Mouse (Mus musculus) left cerebral cortex, postnatal 10 days (tissue): ENCODE measurements around the gene Msantd2. TPM values are rescaled to one million over a fixed set of nuclear protein-coding genes. Genes with fewer than 3 reads are reported as not detected.

Experiments used
- DNase-seq, 2 experiments: peaks; one replicate each; pipeline ENCODE4 v3.0.0; 2021 to 2022; ENCODE audit warnings: low spot score in 2 of 2, mixed read lengths in 1 of 2; ENCODE audit errors: extremely low spot score in 1 of 2
- intact Hi-C: fragments of 180-260 bp; cut with DNase I; formaldehyde crosslinking; loops from one replicate; pipeline ENCODE4 v1.15.1; 2025
- total RNA-seq, 2 experiments: library from RNA; stranded (reverse); gene quantifications; 2 replicates each; pipeline ENCODE4 v1.2.3; 2021

Gene Msantd2
- total RNA-seq, 2 experiments from 2014 or later = 21.8 to 24.6 TPM

DNA sequence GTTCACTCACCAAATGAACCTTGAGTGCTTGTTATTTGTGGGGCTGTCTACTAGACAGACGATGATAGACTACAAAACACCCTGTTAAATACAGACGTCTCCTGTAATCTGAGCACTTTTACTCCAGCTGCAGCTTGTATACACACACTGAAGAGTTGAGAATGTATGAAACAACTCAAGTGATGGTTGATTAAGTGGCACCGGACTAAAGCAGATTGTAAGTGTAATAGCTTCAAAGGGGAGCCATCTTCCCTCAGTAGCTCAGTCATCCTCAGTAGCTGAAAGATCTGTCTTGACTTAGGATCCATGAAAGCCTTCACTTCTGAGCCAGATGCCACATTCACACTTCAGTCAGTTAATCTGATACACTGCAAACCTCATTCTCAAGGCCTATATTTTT, 6.6 kb downstream of the Msantd2 start:
- intact Hi-C loops = no loop called here
- no peak for DNase-seq

DNA sequence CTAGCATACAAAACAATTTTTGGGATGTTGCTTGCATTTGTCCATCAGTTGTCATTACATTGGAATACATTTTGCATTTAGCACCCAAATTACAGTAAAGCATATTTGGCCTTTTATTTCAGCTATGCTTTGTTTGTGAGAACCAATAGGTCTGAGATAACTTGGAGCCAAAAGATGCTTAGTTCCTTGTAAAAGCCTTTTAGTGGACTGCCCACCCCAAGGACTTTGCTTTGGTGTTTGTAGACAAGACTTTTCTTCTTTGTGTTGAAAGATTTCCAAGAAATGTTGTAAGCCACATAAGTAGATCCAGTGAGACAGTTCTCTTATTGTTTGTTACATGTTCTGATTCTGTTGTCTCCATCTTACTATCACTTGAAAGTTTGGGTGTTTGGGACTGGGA, 7.2 kb downstream of the Msantd2 start:
- intact Hi-C loops = no loop called here
- DNase-seq = no peak

DNA sequence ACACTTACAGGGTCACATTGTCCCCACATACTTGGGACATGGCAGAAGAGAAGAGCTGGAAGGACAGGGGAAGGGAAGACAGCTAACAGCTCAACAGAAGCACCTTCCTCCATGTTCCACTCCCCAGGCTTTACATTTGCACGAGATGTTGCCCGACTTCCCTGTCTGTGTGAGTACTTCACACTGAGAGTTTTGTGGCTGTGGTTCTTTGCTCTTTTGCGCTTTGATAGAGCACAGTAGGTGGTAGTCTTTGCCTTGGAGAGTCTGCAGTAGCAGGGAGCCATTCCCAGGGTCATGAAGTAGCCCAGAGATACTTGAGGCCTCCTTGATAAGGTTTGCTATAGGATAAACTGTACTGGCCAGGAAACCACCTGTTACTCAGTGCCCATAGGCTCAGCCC, 11.1 kb downstream of the Msantd2 start:
- intact Hi-C loops = no loop called here
- no peak for DNase-seq

DNA sequence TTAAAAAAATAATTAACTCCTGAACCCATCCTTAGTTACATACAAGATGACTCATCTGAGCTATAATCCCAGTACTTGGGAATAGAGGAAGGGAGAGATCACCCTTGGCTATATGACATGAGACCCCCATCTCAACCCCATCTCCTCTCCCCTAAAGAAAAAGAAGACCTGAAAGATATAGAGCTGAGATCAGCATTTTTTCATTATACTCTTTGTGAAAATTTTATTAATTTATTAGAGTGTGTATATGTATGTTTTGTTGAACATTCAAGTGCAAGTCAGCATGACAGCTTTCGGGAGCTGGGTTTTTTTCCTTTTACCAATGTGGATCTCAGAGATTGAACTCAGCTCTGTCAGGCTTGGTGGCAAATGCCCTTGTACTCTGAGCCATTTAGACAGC, 12.1 kb downstream of the Msantd2 start:
- no peak for DNase-seq
- intact Hi-C loops = no loop called here

DNA sequence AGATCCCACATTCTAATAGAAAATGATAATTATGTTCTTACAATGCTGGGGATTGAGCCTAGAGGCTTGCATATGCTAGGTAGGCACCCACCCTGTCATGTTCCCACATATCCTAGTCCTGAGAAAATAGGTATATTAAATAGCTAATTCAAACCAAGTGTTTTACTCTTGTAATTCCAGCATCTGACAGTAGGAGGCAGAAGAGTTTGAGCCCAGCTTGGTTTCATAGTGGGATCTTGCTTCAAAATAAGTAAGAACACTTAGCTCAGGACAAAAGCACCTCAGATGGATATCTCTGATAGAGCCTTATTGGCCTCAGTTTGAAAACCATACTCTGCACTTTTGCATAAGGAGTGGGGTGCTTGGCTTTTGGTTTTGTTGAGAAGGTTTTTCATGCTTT, 15.2 kb downstream of the Msantd2 start:
- DNase-seq = no peak
- intact Hi-C loops = no loop called here

DNA sequence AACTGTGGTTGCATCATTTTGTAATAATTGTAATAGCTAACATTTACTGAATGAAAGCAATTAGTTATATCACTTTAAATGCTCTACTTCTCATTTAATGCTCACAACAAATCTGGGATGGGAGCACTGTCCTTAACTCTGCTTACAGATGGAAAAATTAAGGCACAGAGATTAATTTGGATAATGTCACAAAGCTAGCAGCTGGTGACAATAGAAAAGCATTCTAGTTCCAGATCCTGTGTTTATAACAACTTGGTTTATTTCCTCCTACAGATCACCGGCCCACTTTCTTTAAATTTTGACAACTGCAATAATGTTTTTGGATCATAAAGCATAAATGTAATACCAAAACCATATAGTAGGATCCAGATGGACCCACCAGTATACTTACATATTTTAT, 16.9 kb downstream of the Msantd2 start:
- no peak for DNase-seq
- intact Hi-C loops = no loop called here

DNA sequence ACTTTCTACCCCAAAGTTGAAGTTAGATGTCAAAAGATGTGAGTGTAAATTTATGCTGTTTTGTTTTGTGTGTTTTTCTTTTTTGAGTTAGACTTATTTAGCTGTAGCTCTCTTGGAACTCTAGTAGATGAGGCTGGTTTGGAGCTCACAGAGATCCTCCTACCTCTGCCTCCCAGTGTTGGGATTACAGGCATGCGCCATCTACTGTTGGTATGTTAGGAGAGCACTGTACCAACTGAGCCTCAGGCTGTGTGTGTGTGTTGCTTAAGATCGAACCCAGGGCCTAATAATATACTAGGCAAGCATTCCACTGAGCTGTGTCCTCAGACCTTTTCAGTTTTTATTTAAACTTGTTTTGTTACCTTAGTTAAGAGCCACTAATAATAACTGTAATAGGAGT, 23.0 kb downstream of the Msantd2 start:
- no peak for DNase-seq
- intact Hi-C loops = no loop called here

DNA sequence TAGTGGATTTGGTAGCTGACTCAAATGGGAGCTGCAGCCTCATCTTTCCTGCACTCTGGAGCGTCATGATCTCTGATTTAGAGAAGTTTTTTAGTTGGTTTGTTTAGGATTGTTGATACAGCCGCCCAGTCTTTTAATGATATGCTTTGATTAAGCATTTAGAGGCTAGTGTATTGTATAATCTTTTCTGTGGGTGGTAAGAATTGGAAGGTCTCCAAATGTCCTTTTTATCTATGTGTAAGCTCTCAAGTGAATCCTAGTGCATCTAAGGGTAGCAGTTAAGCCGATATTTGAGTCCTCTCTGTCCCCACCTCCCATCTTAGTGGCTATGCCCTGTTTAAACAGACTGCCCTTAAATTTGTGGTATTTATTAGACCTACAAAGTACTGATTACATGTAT, 25.3 kb downstream of the Msantd2 start:
- no peak for DNase-seq
- intact Hi-C loops = no loop called here

DNA sequence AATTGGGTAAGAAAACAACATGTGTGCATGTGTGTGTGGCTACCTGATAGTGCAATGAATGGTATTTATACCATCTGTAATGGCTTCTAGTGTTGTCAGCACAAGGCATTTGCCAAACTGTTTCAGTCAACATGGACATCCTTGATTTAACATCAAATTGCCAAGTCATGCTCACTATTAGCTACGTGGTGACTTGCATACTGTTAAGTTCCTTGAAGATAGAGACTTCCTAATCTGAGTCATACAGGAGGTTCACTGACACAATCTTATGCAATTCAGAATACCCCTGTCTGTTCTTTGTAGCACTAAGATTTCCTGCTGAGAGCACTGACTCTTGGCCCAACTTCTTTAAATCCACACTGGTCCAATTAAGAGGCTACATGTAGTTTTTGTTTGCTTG, 28.3 kb downstream of the Msantd2 start:
- intact Hi-C loops = no loop called here

DNA sequence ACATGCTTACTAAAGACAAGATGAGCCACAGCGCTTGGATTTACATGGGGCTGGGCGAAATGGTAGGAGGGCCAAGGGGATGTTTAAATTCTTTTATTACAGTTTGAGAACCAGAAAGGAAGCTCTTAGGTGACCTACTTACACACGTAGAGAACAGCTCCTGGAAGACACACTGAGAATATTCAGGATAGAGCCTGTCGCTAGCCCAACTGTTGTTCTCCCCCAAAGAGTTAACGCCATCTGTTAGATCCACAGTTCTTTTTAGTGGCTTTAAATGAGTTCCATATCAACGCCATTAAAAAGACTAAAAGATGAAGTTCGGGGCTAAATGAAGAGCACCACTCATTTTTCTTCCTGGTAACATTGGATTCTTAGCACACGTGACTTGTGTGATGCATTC, 29.9 kb downstream of the Msantd2 start:
- DNase-seq = no peak
- intact Hi-C loops = no loop called here

More for the DNA sequence above, 28.3 kb downstream of the Msantd2 start:
- no peak for DNase-seq

DNA sequence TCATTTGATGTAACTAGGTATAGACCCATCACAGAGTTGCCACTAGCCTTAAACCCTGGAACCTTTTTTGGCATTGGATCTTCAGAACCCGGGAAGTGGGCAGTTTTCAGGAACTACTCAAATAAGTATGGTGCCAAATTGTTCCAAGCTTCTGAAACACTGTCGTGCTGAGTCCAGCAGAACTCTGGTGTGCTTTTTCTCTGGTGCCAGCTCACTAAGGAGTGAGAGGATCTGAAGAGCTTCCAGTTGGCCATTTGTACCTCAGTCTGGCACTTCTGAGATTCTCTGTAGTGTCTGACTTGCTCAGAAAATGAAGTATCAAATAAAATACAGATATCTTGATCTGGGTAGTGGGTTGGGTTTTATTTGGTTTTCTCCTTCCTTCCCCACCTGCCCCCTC, 30.9 kb downstream of the Msantd2 start:
- DNase-seq = no peak
- intact Hi-C loops = no loop called here

DNA sequence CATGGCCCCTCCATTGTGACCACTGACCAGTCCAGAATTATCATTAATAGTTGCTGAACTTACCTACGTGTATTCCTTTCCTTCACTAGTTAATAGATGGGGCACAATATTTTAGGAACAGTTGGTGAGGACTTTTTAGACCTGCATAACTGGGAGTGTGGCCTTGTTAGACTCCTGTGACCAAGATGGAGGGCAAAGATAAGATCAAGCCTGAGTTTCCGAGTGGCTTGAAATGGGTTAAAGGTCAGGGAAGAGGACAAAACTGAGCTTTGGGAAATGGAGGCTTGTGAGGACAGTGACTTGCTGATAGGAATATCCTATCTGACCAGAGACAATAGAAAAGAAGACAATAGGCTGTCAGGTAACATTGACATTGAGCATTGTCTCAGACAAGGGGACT, 36.3 kb downstream of the Msantd2 start:
- no peak for DNase-seq
- intact Hi-C loops = no loop called here

DNA sequence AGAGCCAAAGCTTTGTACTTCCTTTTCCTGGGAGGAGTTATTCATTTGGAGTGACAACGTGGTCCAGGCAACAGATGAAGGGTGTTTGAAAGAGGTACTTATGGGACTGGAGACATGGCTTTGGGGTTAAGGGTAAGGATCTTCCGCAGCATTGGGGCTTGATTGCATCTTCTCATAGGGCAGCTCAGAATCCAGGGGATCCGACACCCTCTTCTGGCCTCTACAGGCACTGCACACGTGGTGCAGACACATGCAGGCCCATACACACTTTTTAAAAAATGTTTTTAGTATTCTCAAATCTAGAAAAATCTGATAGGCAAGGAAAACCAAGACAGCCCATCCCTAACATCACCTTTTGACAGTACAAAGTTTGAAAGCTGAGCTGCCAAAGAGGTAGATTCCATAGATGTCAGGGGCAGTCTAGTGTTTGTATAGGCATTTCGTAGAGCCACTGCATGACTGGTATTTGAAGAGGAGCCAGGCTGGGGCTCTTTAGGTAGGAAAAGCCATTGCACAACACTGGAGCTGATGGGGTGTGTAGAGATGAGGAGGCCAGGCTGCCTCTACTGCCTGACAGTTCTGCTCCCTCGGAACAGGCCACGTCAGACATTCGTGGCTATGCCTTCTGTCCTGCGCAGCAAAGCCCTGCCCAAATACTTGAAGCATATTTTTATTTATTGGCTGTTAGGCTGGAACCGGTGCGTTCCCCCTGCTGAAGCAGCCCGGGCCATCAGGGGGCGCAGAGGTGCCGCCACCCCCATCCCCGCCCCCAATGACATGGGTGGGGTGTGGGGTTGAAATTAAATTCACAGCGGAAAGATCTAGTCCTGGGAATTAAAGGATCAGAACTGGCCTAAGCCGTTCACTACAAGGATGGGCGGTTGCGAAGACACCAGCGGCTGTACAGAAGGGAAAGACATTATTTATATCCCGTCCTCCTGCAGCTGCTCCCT, 37.6 kb downstream of the Msantd2 start:
- intact Hi-C loops = no loop called here
- DNase-seq = peak in 1 of 2 experiments; percentile 48

DNA sequence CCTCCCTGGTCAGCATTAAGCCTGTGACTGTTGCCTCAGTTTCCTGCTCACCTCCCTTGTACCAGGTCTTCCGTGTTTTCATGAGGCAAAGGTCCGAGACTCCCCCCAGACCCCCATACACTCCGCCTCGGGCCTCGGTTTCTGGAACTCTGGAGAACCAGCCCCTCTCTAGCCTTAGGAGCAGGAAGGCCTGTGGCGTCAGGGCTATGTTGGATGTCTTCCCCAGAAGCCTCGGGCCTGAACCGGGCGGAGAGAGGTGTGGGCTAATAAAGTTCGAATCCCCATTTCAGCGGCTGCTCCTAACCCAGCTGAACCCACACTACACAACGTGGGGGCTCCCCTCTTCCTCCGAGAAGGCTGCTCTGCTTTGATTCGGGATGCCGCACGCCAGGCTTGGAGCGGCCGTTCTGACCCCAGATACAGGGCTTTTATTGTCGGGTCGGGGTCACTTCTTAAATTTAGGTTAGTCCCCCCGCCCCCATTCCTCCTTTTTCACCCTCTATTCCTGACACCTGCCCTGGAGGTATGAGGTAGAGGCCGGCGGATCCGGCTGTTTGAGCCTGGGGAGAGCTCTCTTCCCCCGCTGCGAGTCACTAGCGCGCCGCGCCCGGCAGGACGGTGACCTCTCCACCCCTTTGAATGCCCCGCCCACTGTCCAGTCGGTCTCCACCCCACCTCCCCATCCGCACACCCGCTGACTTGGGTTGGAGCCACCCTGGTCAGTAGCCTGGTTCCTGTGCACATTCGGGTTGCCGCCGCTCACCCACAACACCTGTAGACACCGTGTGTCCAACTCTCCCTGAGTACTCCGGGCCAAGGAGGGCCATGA, 38.5 kb downstream of the Msantd2 start, which contains the start of gene Esam:
Gene Esam (plus strand): TSS at position 683 of the 829 bp plus-strand sequence.
- intact Hi-C loops = no loop called here
- peak in 1 of 2 experiments; percentile 92 for DNase-seq

DNA sequence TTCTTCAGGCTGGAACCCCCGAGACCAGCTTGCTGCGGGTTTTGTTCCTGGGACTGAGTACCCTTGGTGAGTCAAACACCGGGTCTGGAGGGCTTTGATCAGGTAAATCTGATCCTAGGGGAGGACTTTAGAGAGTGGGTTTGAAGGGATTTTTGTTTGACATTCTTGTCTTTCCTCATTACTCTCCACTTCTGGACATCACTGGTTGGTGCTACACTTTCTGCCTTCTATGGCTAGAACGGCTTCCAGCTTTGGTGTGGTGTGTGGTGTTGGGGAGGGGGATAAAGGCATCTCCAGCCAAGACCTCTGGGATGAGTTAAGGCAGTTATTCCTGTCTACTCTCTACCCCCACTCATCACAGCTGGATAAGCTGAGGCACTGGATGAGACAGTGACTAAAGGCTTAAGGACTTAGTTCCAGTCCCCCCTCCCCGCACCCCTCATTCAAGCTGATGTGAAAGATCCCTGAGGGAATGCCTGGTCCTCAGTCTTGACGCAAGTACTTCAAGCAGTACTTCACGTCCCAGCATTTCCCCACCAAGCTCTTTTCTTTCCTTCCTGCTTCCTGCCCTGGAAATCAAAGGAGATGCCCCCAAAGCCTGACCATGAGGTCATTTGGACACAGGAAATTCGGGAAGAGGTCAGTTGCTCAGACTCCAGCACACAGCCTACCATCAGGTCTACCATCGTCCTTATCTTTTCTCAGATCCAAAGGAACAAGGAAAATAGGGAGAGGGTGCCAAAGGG, 39.3 kb downstream of the Msantd2 start:
- intact Hi-C loops = no loop called here
- DNase-seq = no peak

DNA sequence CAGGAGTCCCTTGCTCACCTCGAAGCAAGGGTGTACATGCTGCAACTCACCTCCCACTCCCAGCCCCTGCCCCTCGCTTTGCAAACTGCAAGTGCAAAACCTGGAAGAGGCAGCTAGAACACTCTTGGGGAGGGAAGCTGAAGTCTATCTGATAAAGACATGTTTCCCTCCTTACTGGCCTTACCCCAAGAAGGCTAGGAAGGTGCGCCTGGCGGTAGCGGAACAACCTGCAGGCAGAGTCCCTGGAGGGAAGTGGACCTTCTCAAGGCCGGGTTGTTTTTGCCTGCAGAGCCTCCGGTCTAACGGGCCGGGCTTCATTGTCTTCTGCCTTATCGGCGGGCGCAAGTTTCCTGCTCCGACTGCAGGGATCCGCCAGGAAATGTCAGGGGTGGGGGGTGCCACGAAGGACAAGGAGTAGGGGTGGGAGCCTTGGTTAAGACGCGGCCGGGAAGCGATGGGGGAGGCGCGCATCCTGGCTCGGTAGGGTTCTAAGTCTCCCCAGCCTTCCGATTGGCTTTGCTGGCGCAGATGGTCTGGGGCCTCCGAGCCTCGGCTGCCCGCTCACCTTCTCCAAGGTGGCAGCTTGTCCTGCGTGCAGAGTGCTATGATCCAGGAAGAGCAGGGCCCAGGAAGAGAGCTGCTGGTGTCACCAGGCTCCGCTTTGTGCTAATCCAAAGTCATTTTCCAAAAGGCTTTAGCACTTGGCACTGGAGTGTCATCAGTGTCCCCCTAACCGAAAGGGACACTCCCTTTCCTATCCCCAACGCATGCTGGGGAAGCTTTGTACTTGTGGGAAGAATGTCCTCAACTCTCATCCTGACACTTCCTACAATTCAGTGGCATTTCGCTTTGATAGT, 41.1 kb downstream of the Msantd2 start:
- intact Hi-C loops = loop anchor here (5.0 kb wide), 1 partner anchor 43 kb away; the partner anchor contains the start of gene Msantd2
- DNase-seq = peak in 1 of 2 experiments; percentile 92

DNA sequence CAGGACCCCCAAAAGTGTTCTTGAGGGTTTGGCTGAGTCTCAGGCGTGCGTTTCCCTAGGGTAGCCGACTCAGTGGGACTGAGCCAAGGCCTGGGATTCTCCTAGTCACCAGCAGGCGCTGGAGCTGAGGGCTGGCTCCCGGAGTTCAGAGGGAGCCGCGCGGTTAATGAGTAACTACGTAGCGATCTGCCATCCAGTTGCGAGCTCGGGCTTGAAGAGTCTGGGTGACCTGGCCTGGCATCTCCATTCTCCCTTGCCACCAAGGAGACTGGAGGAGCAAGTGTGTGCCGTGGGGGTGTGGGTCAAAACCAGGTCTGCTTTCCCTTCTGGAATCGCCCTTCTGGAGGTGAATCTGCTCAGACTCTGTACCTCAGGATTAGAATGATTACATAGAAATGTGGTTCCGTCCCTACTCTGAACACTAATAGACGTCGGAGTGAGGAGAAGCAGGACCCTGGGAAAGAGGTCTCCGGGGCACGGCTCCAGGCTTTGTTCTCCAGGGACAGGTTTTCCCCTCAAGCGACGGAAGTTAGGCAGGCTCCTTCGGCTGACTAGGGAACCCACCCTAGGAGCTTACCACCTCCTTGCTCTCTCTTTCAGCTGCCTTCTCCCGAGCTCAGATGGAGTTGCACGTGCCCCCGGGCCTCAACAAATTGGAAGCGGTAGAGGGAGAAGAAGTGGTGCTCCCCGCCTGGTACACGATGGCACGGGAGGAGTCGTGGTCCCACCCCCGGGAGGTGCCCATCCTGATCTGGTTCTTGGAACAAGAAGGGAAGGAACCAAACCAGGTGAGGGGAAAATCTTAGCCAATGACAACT, 42.0 kb downstream of the Msantd2 start:
- intact Hi-C loops = loop anchor here (5.0 kb wide), 1 partner anchor 44 kb away; the partner anchor contains the start of gene Msantd2
- DNase-seq = peak in 1 of 2 experiments; percentile 84
